ENCODE assay signal across 22 mouse cellular contexts in genomic region chr12:107868291-107868690, GRCm38 (mm10).
DNase-seq lines count a peak whose midpoint lies in the region; ATAC-seq lines count a peak whose summit lies in the region.
"Had no signal": no experiment of that assay in that cellular context is flagged by ENCODE, and none has a peak within 500 bp of the region (broad histone marks: within the 10 kb centered on the region; RNA-seq: fewer than 3 reads in every experiment).

No protein-coding gene starts in this region.

- no peaks in the 10 kb centered on the region; the same call in 1 of the 2 replicates for H3K9me3 ChIP-seq in forebrain, embryonic 11.5 days (ENCODE audit: control insufficient read depth, low read length)
- H3K9me3 ChIP-seq in forebrain, embryonic 10.5 days, result no peaks in the 10 kb centered on the region
- no peaks in the 10 kb centered on the region for H3K9me3 ChIP-seq in heart, embryonic 10.5 days
- no peaks in the 10 kb centered on the region for H3K9me3 ChIP-seq in midbrain, embryonic 11.5 days (ENCODE audit: control insufficient read depth, low read length)
- no peaks in the 10 kb centered on the region; the same call in 1 of the 2 replicates for H3K9me3 ChIP-seq in midbrain, embryonic 13.5 days

- no peaks in the 10 kb centered on the region for H3K4me1 ChIP-seq in forebrain, embryonic 11.5 days (replicated peaks; ENCODE audit: control insufficient read depth, insufficient read depth, low read length)
- no peaks in the 10 kb centered on the region for H3K4me1 ChIP-seq in forebrain, embryonic 10.5 days
- H3K4me1 ChIP-seq in heart, embryonic 10.5 days, result no peaks in the 10 kb centered on the region
- H3K4me1 ChIP-seq in midbrain, embryonic 11.5 days (ENCODE audit: control insufficient read depth, insufficient read depth, low read length), result no peaks in the 10 kb centered on the region
- no peaks in the 10 kb centered on the region for H3K4me1 ChIP-seq in midbrain, embryonic 13.5 days (replicated peaks)

- ATAC-seq in forebrain, embryonic 11.5 days (replicated peaks; ENCODE audit: low FRiP score), result no peak
- ATAC-seq in midbrain, embryonic 11.5 days (ENCODE audit: low FRiP score), result no peak
- no peak for ATAC-seq in midbrain, embryonic 13.5 days
- ATAC-seq: activated CD4-positive, CD25-positive, alpha-beta regulatory T cell, adult 4 months; CD4-positive, CD25-positive, alpha-beta regulatory T cell, adult 4 months; Patski had no signal

- no peak overlapping the region for H3K27ac ChIP-seq in forebrain, embryonic 11.5 days (ENCODE audit: low read depth, low read length)
- no peak overlapping the region for H3K27ac ChIP-seq in forebrain, embryonic 10.5 days
- no peak overlapping the region for H3K27ac ChIP-seq in heart, embryonic 10.5 days
- no peak overlapping the region for H3K27ac ChIP-seq in midbrain, embryonic 11.5 days (ENCODE audit: low read depth, low read length)
- H3K27ac ChIP-seq in midbrain, embryonic 13.5 days, result no peak overlapping the region

- peak; percentile 14 for DNase-seq in forebrain, embryonic 11.5 days (ENCODE audit: low spot score)
- no peak for DNase-seq in forebrain, embryonic 10.5 days (ENCODE audit: extremely low spot score, low spot score)
- DNase-seq in heart, adult 11 months, result peak; percentile 56
- DNase-seq in heart, adult 8-10 months (ENCODE audit: low spot score), result no peak
- DNase-seq in heart, embryonic 10.5 days (ENCODE audit: low spot score), result peak; percentile 14
- DNase-seq in heart, adult 9 months (ENCODE audit: low spot score in 2 of 2), result no peak
- DNase-seq in midbrain, embryonic 11.5 days (ENCODE audit: low spot score, missing footprints), result peak; percentile 73
- DNase-seq: adrenal gland, adult 2 months; adrenal gland, adult 8-10 months; adrenal gland, postnatal 10 days; adrenal gland, postnatal 14 days; adrenal gland, postnatal 25 days; adrenal gland, postnatal 36 days; B cell, adult 2 months; cerebellum, adult 11 months; cerebellum, adult 11-12 months had no signal

- no peak overlapping the region for H3K4me3 ChIP-seq in forebrain, embryonic 11.5 days (ENCODE audit: low read depth, low read length)
- no peak overlapping the region for H3K4me3 ChIP-seq in forebrain, embryonic 10.5 days
- H3K4me3 ChIP-seq in heart, embryonic 10.5 days, result no peak overlapping the region
- H3K4me3 ChIP-seq in midbrain, embryonic 11.5 days (ENCODE audit: low read depth, low read length), result no peak overlapping the region
- no peak overlapping the region for H3K4me3 ChIP-seq in midbrain, embryonic 13.5 days (replicated peaks)

- H3K4me2 ChIP-seq in forebrain, embryonic 11.5 days (ENCODE audit: low read depth, low read length, severe bottlenecking), result no peak overlapping the region
- H3K4me2 ChIP-seq in midbrain, embryonic 11.5 days, result no peak overlapping the region
- H3K4me2 ChIP-seq in midbrain, embryonic 13.5 days (replicated peaks), result no peak overlapping the region

- no peak overlapping the region for H3K9ac ChIP-seq in forebrain, embryonic 11.5 days (ENCODE audit: low read length)
- no peak overlapping the region for H3K9ac ChIP-seq in midbrain, embryonic 11.5 days (ENCODE audit: low read length)
- H3K9ac ChIP-seq in midbrain, embryonic 13.5 days (replicated peaks), result no peak overlapping the region

- H3K27me3 ChIP-seq in forebrain, embryonic 11.5 days (ENCODE audit: control insufficient read depth, insufficient read depth, low read length), result no peaks in the 10 kb centered on the region
- no peaks in the 10 kb centered on the region for H3K27me3 ChIP-seq in forebrain, embryonic 10.5 days (ENCODE audit: poor library complexity, severe bottlenecking)
- no peaks in the 10 kb centered on the region for H3K27me3 ChIP-seq in heart, embryonic 10.5 days (ENCODE audit: insufficient read depth, poor library complexity, severe bottlenecking)
- H3K27me3 ChIP-seq in midbrain, embryonic 11.5 days (ENCODE audit: control insufficient read depth, insufficient read depth, low read length), result no peaks in the 10 kb centered on the region
- no peaks in the 10 kb centered on the region for H3K27me3 ChIP-seq in midbrain, embryonic 13.5 days
- H3K27me3 ChIP-seq: CH12.LX had no signal

- WGBS in forebrain, embryonic 11.5 days, result 87% methylated on average over 2 of the region's 2 CpGs
- 89% methylated on average over 2 of the region's 2 CpGs for WGBS in forebrain, embryonic 10.5 days
- 82% methylated on average over 2 of the region's 2 CpGs for WGBS in heart, embryonic 10.5 days
- WGBS in midbrain, embryonic 11.5 days, result 95% methylated on average over 2 of the region's 2 CpGs
- WGBS in midbrain, embryonic 13.5 days, result 94% methylated on average over 2 of the region's 2 CpGs

- no peaks in the 10 kb centered on the region for H3K36me3 ChIP-seq in forebrain, embryonic 11.5 days (ENCODE audit: control insufficient read depth, insufficient read depth, low read length)
- H3K36me3 ChIP-seq in forebrain, embryonic 10.5 days (replicated peaks), result no peaks in the 10 kb centered on the region
- no peaks in the 10 kb centered on the region for H3K36me3 ChIP-seq in heart, embryonic 10.5 days
- H3K36me3 ChIP-seq in midbrain, embryonic 11.5 days (ENCODE audit: control insufficient read depth, insufficient read depth, low read length), result no peaks in the 10 kb centered on the region
- no peaks in the 10 kb centered on the region for H3K36me3 ChIP-seq in midbrain, embryonic 13.5 days
- H3K36me3 ChIP-seq: G1E had no signal

Comparison
In these comparisons a context has a peak if more than half of its experiments do, and no peak if none do; other contexts are left out.
1. DNase-seq: peak in forebrain, embryonic 11.5 days (single experiment), heart, adult 11 months (single experiment), heart, embryonic 10.5 days (single experiment) and midbrain, embryonic 11.5 days (single experiment); none in forebrain, embryonic 10.5 days (single experiment), heart, adult 8-10 months (single experiment) and heart, adult 9 months (0 of 2).